Mouse (Mus musculus): ENCODE measurements around the gene Ctrc.

Ctrc gene

DNA sequence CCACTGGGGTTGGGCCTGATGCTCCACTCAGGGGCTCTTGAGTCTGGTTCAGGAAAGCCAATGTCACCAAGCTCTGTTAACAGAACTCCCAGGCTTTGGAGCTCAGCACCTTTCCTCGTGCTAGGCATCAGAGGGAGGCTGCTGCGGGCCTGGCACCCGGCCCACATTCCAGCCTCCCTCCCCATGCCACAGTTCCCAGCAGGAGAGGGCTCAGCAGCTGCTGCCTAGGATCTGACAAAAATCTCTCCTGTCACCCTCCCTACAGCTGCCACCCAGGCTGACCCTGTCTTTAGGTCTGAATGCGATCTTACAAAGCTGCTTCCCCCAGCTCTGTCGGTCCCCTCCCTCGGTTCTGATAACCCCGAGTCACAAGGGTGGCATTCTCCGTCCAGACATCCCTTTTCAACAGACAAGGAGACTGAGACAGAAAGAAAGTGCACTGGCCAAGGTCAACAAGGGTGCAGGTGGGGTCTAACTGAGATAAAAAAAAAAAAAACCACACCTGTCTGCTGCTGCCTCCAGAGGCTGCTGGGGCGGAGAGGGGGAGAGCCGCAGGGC lies 20.9 kb upstream of the Ctrc start:
- DNase-seq = no peak

DNA sequence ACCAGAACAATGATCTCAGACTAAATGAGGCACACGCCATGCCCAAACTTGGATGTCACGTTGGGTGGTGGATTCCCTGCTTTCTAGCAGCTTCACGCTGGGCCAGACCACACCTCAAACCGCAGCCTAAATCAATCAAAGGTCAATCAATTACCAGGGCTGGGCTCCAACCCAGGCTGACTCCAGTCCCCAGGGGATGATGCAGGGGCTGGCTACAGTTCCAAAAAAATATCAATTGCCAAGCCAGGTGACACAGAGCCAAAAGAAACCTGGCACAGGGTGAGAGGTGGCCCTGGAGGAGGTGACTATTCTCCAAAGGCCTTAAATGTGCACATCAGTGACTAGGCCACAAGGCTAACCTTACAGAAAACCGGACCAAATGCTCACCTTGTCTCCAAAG lies 19.4 kb upstream of the Ctrc start:
- DNase-seq = no peak

DNA sequence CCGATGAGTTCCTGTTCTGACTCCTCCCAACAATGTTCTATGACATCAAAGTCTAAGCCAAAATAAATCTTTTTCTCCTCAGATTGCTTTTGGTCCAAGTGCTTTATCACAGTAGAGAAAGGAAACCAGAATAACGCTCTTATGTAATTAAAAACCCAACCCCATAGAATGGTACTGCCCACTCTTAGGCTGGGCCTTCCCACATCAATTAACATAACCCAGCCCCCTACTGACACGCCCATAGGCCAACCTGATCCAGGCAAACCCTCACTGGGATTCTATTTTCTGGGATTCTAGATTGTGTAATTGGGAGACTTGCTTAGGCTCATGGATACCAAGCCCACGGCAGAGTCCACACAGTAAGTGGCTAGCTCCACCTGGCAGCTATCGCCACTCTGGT lies 18.8 kb upstream of the Ctrc start:
- DNase-seq = no peak

DNA sequence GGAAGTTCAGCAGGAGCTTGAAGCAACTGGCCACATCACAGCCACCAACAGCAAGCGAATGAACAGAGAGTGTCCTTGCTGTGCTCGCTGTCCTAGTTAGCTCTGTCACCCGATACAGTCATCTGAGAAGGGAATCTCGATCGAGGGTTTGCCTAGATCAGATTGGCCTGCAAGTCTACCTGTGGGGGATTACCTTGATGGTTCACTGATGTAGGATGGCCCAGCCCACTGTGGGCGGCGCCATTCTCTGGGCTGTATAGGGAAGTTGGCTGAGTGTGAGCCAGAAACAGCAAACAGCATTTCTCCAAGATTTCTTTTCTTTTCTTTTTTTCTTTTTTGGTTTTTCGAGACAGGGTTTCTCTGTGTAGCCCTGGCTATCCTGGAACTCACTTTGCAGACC lies 18.3 kb upstream of the Ctrc start:
- DNase-seq = no peak

DNA sequence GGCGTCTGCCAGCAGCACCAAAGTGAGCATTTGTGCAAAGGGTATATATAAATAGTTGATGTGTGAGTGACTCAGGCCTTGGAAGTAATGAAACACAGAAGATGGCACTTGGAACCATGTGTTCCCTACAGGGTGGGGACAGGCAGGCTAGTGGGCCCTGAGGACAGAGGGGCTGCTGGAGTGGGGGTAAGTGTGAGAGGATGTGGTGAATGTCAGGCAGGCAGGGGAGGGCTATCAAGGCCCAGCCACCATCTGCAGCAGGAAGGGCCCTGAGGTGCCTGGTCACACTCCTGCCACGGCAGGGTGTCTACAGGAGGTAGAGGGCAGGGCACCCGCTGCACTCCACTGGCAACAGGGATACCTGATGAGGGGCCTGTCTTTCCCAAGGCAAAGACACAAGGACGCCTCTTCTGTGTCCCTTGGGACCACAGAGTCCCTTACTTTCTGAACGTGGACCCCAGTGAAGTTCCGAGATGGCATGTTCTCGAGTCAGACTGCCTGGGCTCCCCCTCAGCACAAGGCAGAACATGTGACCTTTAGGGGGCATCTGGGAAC lies 17.6 kb upstream of the Ctrc start:
- DNase-seq = no peak

DNA sequence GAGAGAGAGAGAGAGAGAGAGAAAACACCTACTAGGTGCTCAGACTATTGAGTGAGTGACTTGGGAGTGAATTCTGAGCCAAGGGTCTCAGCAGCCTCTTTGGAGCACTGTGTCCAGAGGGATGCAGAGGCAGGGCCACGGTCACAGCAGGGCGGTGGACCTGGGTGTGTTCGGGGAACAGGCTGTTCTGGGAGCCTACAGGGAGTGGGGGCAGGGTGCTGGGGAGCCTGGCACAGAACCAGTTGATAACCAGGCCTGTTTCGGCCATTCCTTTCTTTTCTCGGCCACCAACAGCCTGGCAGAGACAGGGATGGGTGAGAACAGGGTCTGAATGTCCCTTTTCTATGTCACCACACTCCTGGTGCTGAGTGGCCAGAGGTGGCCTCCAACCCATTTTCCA lies 16.7 kb upstream of the Ctrc start:
- DNase-seq = no peak

DNA sequence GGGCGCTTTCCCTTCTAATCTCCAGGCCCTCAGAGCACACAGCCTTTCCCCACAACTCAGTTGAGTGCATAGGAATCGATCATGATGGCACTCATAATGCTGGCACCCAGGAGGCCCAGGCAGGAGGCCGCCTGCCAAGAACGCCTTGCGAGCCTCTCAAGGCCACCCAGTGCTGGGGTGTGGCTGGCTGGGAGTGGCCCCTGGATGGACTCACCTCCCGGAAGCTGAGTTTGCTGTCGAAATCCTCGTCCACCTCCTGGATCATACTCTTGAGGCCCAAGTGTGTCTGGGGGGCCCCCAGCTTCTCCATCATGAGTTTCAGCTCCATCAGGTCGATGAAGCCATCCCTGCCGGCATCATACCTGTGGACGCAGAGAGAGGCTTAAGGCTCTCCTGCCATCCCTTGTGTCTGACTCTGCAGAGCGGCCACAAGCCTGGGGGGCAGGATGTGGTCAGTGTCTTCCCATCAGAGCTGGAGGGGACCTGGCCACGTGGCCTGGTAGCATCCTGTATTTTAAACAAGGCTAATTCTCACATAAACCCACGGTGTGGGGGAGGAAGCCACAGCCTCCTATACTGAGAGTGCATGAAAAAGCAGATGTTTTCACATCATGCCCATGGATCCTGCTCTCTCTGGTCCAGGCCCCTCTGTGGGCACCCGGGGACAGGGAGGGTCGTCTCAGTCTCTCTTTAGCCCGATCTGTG lies 15.6 kb upstream of the Ctrc start:
- no peak for DNase-seq

DNA sequence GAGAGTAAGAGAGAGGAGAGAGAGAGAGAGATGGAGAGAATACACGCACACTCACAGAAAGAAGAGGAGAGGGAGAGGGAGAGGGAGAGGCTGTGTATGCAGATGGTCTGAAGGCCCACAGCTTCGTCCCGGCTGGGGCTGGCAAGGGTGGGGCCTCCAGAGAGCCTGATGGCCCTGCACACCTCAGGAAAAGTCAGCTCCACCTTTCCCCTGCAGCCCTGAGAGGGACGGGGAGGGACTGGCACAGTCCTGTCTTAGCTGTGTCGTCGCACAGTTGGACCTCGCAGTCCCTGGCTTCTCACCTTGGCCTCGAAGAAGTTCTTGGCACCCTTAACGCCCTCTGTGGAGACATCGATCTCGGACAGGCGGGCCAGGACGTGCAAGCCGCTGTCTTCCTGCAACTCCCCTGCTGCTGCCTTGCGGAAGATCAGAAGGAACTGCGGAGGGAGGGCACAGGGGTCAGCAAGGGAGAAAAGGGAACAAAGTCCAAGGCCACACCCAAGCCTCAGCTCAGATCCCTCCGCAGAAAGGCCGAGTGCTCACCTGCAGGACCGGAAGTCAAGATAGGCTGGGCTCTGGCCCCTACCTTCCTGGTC lies 14.2 kb upstream of the Ctrc start:
- DNase-seq = no peak

DNA sequence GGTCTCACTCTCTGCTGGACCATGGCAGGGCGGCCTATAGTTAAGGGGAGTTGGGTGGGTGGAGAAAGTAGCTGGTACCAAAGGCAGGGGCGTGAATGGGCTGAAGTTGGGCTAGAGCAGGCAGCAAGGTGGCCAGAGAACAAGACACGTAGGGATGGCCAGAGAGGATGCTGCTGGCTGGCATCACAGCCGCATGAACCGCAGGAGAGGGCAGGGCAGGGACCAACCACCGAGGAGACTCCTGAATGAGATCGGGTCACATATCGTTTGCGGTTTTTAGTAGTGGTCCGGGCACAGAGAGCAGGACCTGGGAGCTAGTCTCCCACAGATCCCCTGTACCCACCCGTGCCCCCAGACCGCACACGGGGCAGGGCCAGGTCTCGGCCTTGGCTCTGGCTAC lies 13.2 kb upstream of the Ctrc start:
- DNase-seq = no peak

DNA sequence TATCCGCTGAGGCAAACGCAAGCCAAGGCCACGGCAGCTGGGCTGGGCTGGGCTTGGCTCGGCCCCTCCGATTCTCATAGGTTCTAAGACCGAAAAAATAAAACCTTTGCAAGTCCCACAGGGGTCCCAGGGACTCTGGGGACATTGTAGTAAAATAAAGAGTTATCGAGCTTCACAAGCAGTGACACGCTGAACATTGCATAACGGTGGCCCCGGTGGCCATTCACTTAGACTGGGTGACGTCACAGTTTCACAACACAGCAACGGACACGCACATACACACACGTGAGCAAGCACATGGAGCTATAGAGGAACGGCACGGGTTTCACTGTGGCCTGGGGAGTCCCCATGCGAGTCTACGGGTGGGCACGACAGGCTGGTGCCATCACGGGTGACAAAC lies 12.3 kb upstream of the Ctrc start:
- no peak for DNase-seq

DNA sequence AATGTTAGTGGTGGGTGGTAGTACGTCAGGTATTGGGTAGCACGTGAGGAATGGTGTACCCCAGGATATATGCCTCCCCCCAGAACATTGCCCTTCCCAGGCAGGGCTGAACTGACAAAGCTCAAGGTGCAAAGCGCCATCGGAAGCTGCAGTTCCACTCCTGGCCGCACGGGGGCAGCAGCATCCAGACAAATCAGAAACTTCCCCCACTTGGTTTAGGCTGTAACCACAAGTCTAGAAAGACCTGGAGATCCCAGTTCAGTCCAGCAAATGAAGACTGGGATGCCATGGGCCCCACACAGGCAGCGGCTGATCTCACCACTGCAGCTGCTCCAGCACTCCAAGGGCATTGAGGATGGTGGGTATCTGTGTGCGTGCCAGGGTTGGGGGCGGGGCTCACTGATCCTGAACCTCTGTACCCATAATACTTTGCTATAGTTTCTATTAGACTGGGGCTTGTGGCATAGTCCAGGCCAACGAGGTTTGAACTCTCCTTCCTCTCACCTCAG lies 11.3 kb upstream of the Ctrc start:
- peak; percentile 58 to 81 for DNase-seq

DNA sequence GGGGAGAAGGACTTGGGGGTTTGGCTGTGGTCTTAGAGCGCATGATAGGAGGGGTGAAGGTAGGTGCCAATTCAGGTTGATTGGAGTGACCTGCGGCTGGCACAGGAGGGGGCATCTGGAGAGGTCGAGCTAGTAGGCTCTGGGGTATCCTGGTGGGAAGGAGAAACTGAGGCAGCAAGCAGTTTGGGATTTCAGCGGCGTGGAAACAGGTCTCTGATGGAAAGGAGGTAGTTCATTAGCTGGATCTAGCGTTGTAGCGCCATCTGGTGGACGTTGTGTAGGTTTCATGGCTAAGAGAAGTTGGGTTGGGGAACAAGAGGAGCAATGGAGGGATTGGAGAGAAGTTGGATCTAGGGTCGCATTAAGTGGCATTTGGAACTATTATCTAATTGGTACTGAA lies 7.3 kb upstream of the Ctrc start:
- DNase-seq = peak in 1 of 2 experiments; percentile 57

DNA sequence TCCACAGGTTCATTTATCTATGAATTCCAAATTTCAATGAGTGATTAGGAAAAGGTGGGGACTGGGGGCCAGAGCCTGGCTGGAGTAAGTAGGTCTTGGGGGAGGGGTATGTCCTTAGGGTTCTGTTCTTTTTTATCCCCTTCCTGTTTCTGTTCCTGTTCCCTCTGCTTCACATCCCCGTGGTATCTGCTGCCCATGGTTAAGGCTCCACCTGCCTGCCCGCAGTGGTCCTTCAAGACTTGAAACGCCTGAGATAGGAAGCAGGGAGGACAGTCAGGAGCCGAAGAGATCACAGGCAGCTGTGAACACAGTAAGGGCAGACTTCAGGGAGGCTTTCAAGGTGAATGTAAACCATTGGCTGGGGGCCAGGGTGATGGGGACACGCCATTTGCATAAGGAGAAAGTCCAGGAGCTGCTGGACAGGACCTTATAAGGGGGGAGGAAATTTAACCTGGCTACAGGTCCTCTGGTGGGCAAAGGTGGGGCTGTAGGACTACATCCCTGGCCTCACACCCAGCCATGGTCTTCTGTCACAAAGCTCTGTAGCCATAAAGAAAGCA lies 11.5 kb downstream of the Ctrc start:
- DNase-seq = no peak

DNA sequence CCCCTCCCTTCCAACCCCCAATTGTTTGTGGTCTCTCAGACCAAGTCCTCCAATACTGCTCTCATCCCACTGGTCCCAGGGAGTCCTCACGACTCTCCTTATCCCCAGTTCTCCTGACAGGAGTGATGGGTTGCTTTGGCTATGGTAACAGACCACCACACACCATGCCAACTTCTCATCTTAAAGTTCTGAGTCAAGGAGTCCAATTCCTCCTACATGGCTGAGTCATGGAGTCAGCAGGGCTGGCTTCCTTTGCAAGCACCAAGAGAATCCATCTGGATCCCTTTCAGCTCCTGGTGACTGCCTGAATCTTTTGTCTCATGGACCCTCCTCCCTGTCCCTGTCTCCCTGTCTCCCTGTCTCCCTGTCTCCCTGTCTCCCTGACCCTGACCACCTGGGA lies 12.2 kb downstream of the Ctrc start:
- no peak for DNase-seq

DNA sequence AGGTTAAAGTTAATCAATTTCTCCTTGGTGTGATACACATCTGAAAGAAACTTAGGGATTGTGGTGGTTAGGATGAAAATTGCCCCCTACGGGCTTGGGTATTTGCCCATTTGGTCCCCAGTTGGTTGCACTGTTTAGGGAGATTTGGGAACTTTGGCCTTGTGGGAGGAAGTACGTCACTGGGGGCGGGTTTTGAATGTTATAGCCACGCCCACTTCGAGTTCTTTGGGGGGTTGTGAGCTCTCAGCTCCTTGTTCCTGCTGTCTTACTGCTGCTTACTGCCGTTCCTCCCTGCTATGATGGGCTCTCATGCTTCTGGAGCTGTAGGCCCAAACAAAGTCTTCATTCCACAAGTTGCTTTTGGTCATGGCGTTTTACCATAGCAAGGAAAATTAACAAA lies 14.8 kb downstream of the Ctrc start:
- no peak for DNase-seq

DNA sequence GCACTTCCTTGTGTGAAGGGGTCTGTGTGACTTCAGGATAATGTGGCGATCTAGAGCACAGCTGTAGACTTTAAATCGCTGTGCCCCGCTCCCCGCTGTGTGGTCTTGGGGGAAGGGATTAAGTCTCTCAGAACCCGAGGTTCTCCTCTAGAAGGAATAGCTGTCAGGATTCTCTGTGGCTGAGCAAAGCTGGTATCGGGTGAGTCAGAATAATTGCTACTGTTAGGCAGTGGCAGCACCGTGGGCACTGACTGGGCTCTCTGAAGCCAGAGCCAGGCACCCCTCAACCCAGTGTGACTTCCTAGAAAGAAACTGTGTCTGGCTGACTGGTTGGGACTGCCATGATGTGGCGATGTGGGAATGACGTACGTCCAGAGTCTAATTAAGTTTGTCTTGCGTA lies 15.8 kb downstream of the Ctrc start:
- no peak for DNase-seq

DNA sequence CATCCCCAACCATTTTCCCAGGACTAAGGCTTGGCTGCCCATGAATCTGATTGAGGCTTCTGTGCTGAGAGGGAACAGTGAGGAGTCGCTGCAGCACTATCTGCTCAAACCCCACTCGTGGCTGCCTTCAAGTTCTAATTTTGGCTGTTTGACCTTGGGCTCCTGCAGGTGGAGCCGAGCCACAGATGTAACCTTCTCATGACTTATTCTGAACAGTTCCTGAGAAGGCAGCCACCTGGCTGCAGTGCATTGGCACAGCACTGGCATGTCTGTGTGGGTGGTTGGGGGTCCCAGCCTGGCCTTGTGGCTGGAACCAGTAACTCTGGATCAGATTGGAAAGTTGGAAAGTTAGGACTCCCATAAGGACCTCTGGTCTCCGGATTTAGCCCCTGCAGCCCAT lies 18.0 kb downstream of the Ctrc start:
- no peak for DNase-seq

DNA sequence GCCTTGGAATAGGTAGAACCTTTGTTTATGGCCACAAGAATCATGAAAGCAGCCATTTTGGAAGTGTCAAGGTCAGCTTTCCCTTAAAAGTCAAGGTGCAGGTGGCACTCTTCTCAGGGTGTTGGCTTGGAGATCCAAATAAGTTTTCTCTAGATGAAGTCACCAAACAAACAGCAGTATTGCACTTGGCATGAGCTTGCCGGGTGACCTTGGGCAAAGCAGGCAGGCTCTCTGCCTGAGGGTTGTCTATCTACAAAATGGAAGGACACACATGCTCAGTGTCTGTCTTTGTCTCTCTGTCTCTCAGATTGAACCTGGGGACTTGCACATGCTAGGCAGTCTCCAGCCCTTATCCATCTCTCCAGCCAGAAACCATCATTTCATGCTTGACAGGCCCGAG lies 18.8 kb downstream of the Ctrc start:
- no peak for DNase-seq

DNA sequence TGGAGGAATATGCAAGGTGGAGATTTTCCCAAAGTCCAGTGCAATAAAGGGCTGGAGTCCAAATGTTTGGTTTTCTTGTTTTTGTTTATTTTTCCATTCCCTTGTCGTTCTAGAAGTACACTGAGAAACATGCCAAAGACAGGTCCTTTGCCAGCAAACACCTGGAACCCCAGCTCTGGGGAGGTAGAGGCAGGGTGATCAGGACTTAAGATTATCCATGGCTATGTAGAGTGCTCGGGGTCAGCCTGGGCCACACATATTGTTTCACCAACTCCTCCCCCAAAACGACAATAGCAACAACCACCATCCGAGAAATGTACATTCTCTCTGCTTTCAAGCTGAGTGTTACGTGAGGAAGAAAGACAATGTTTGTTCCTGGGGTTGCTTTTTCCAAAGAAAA lies 20.1 kb downstream of the Ctrc start, which contains the start of gene Cela2a:
Gene Cela2a, minus strand, starts transcription at position 101 of the 400 bp plus-strand sequence.
- DNase-seq = no peak

DNA sequence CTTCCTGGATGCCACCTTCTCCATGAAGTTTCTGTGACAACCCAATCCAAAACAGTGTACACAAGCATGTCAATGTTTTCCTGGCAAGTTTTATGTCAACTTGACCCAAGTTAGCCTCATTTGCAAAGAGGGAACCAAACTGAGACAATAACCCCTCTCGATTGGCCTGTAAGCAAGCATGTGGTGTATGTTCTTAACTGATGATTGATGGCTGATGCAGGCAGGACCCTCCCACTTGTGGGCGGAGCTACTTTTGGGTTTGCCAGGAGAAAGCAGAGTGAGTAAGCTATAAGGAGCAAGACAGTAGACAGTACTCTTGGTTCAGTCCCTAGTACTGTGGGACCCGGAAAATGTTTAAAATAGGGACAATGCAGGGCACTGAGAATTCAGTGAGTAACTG lies 23.2 kb downstream of the Ctrc start:
- no peak for DNase-seq

DNA sequence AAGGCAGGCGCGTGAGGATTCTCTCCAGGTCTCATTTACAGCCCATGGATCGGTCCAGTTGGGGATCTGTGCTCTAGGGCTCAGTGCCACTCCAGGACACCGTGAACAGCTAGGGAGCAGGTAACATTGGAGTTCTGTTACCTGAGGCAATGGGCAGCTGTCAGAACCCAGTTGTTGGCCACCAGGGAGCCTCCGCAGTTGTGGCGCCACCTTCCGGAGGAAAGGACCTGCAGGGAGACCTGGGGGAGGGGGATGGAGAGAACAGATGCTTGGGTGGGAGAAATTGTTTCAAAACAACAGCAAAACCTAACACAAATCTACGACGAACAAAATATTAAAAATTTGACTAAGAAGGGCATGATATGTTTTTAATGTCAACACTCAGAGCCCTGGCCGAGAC lies 24.1 kb downstream of the Ctrc start:
- peak in 1 of 2 experiments; percentile 14 for DNase-seq

DNA sequence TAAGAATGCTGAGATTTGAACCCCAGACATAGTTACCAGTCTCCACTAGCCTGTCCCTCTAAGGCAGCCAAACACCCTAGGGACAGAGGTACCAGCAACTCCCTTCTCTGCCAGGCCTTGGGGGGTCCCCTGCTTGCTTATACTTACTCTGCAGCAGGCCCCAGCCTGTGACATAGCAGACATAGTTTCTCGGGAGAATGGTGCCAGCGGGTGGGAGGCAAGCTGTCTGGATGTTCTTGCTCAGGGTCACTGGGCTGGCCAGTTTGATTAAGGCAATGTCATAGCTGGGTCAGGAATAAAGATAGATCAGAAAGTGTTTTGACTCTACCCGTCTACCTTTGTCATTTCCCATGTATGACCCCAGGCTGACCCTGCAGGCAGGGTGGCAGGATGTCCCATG lies 25.0 kb downstream of the Ctrc start:
- DNase-seq = no peak

DNA sequence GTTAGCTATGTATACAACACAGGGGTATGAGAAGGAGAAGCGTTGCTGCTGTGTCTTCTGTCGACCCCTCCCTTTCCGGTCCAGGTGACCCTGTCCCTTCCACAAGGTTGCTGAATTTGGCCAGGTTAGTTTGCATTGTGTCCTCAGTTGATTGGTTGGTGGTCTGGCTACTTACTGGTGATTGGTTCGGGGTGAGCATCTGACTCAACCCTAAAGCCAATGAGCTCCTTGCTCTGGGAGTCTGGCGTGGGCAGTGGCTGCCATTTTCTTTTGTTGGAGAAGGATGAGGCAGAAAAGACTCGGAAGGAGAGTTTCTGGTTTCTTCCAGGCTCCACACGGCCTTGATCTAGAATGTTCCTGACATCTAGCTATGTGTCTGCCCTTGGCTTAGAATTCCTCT lies 26.8 kb downstream of the Ctrc start:
- DNase-seq = no peak

DNA sequence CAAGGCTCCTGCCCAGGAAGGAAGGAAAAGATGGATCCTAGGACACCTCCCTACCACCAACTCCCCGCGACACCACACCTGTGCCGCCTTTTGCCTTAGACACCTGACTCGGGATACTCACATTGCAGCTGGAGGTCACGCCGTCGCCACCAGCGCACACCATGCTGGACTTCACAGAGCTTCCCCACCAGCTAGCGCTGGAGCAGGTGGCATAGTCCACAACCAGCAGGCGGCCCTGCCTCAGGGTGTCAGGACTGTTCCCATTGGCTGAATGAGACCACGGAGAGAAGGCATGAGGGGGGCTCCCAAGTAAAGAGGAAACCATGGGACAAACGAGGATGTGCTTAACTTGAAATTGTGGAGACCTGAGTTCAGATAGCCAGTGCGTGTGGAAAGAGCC lies 27.3 kb downstream of the Ctrc start:
- DNase-seq = no peak
